9 mouse cellular contexts compared by ENCODE assay signal in genomic region chr2:153710701-153711330, GRCm38 (mm10). TPM values are rescaled to one million over a fixed set of nuclear protein-coding genes. Genes with fewer than 3 reads are reported as not detected.
DNase-seq lines count a peak whose midpoint lies in the region; ATAC-seq and TF ChIP-seq lines count a peak whose summit lies in the region.
"Had no signal": no experiment of that assay in that cellular context is flagged by ENCODE, and none has a peak within 500 bp of the region (broad histone marks: within the 10 kb centered on the region; RNA-seq: fewer than 3 reads in every experiment).

No protein-coding gene starts in this region.

- no peak overlapping the region for H3K4me2 ChIP-seq in intestine, embryonic 15.5 days (replicated peaks)
- H3K4me2 ChIP-seq in intestine, embryonic 16.5 days (ENCODE audit: low read depth, low read length), result no peak overlapping the region
- no peak overlapping the region for H3K4me2 ChIP-seq in embryonic facial prominence, embryonic 14.5 days (ENCODE audit: low read depth, low read length)

- WGBS in intestine, embryonic 15.5 days, result 45% methylated on average over 8 of the region's 8 CpGs
- 42% methylated on average over 8 of the region's 8 CpGs for WGBS in intestine, embryonic 16.5 days
- WGBS in embryonic facial prominence, embryonic 14.5 days, result 47% methylated on average over 8 of the region's 8 CpGs

- no peaks in the 10 kb centered on the region for H3K79me3 ChIP-seq in C2C12 (ENCODE audit: low read depth)

- ATAC-seq in intestine, embryonic 15.5 days, result 0 out of 2 replicates have a peak, but pooled peaks have one; percentile 49
- ATAC-seq in intestine, embryonic 16.5 days, result no peak
- ATAC-seq in embryonic facial prominence, embryonic 14.5 days (ENCODE audit: low read depth), result peak; percentile 48; the same call in 1 of the 2 replicates

- H3K9ac ChIP-seq in intestine, embryonic 15.5 days, result no peak overlapping the region
- H3K9ac ChIP-seq in intestine, embryonic 16.5 days (ENCODE audit: low read depth, low read length), result no peak overlapping the region
- no peak overlapping the region for H3K9ac ChIP-seq in embryonic facial prominence, embryonic 14.5 days (ENCODE audit: low read depth, low read length)

- intact Hi-C loops in left cerebral cortex, postnatal 36 days (cut with DNase I), result loop anchor here (10.0 kb wide), 2 partner anchors 64 to 134 kb away; partner anchors contain the start of gene Efcab8

- DNase-seq in MN1 (ENCODE audit: low spot score), result peak; percentile 17
- DNase-seq in embryonic facial prominence, embryonic 14.5 days (ENCODE audit: low spot score), result peak; percentile 61
- peak; percentile 37 to 43 for DNase-seq in kidney, postnatal 4 days
- DNase-seq in skeletal muscle tissue, adult 2 months (ENCODE audit: low read depth, low spot score), result peak; percentile 2
- DNase-seq in left cerebral cortex, postnatal 36 days (ENCODE audit: low spot score in 2 of 2), result no peak

- H3K9me3 ChIP-seq in intestine, embryonic 15.5 days, result no peaks in the 10 kb centered on the region
- no peaks in the 10 kb centered on the region for H3K9me3 ChIP-seq in intestine, embryonic 16.5 days (ENCODE audit: control insufficient read depth, low read length)
- H3K9me3 ChIP-seq in embryonic facial prominence, embryonic 14.5 days (ENCODE audit: control insufficient read depth, low read length), result no peaks in the 10 kb centered on the region

- no peaks in the 10 kb centered on the region for H3K36me3 ChIP-seq in intestine, embryonic 15.5 days
- no peaks in the 10 kb centered on the region for H3K36me3 ChIP-seq in intestine, embryonic 16.5 days (ENCODE audit: control insufficient read depth, insufficient read depth, low read length)
- no peaks in the 10 kb centered on the region for H3K36me3 ChIP-seq in C2C12 (ENCODE audit: control insufficient read depth, insufficient read depth)
- H3K36me3 ChIP-seq in embryonic facial prominence, embryonic 14.5 days (ENCODE audit: control insufficient read depth, insufficient read depth, low read length), result no peaks in the 10 kb centered on the region

- no peaks in the 10 kb centered on the region for H3K79me2 ChIP-seq in C2C12 (ENCODE audit: control insufficient read depth, insufficient read depth)

- no peaks in the 10 kb centered on the region for H3K4me1 ChIP-seq in intestine, embryonic 15.5 days (replicated peaks)
- H3K4me1 ChIP-seq in intestine, embryonic 16.5 days (ENCODE audit: control insufficient read depth, insufficient read depth, low read length), result no peaks in the 10 kb centered on the region
- H3K4me1 ChIP-seq in embryonic facial prominence, embryonic 14.5 days (ENCODE audit: control insufficient read depth, insufficient read depth, low read length), result peaks cover 8% of the 10 kb centered on the region; the same call in 1 of the 2 replicates

- H3ac ChIP-seq in C2C12 (ENCODE audit: control insufficient read depth, insufficient read length, low read depth), result no peak overlapping the region

- no peaks in the 10 kb centered on the region for H3K27me3 ChIP-seq in intestine, embryonic 15.5 days (replicated peaks)
- H3K27me3 ChIP-seq in intestine, embryonic 16.5 days (replicated peaks; ENCODE audit: control insufficient read depth, insufficient read depth, low read length), result no peaks in the 10 kb centered on the region
- H3K27me3 ChIP-seq in C2C12 (ENCODE audit: control insufficient read depth, insufficient read depth, insufficient read length), result no peaks in the 10 kb centered on the region
- no peaks in the 10 kb centered on the region for H3K27me3 ChIP-seq in embryonic facial prominence, embryonic 14.5 days (replicated peaks; ENCODE audit: control insufficient read depth, insufficient read depth, low read length)

- no peak overlapping the region for H3K27ac ChIP-seq in intestine, embryonic 15.5 days
- H3K27ac ChIP-seq in intestine, embryonic 16.5 days (ENCODE audit: low read length), result no peak overlapping the region
- no peak overlapping the region for H3K27ac ChIP-seq in embryonic facial prominence, embryonic 14.5 days (replicated peaks; ENCODE audit: low read depth, low read length)

- TF ChIP-seq CTCF in C2C12 (IDR thresholded peaks at IDR 0.05; ENCODE audit: control insufficient read depth, insufficient read depth, insufficient read length), result peak; percentile 19

- H3K4me3 ChIP-seq in intestine, embryonic 15.5 days (replicated peaks), result no peak overlapping the region
- no peak overlapping the region for H3K4me3 ChIP-seq in intestine, embryonic 16.5 days (ENCODE audit: low read length)
- H3K4me3 ChIP-seq in C2C12 (ENCODE audit: insufficient read depth, poor library complexity, severe bottlenecking), result no peak overlapping the region
- no peak overlapping the region for H3K4me3 ChIP-seq in embryonic facial prominence, embryonic 14.5 days (ENCODE audit: low read depth, low read length)

TF ChIP-seq in C2C12, 6 proteins besides CTCF, POLR2A, EP300 and RAD21:
- no peak for TF ChIP-seq CEBPB (IDR thresholded peaks at IDR 0.05; ENCODE audit: low read depth)
- no peak for TF ChIP-seq MYOD1 (IDR thresholded peaks at IDR 0.05; ENCODE audit: control insufficient read depth, insufficient read length, low read depth)
- no peak for TF ChIP-seq USF1 (IDR thresholded peaks at IDR 0.05; ENCODE audit: low read depth)
- no peak for TF ChIP-seq MYOG (IDR thresholded peaks at IDR 0.05; ENCODE audit: control insufficient read depth, extremely low read depth, insufficient read length)
- no peak for TF ChIP-seq FOSL1 (IDR thresholded peaks at IDR 0.05; ENCODE audit: insufficient read depth, low read length, poor library complexity, severe bottlenecking)
- no peak for TF ChIP-seq MAX (IDR thresholded peaks at IDR 0.05)

RNA-seq across cellular contexts. Expression of gene Dnmt3c, which starts 14.4 kb away (rescaled TPM):
- polyA plus RNA-seq in intestine, embryonic 15.5 days (2015; fragmentation: Nextera tagmentation; extraction: Ambion mirVana), result 0.09 TPM in 1 of 2 replicates, not detected in the other
- not detected in 2 replicates for polyA plus RNA-seq in intestine, embryonic 16.5 days (2015; fragmentation: Nextera tagmentation; extraction: Ambion mirVana)
- not detected for polyA plus RNA-seq in C2C12 (2012; fragmentation: generic; extraction: Trizol)
- not detected in 2 replicates for polyA plus RNA-seq in embryonic facial prominence, embryonic 14.5 days (2014; fragmentation: Nextera tagmentation; extraction: Ambion mirVana)
- total RNA-seq in left cerebral cortex, postnatal 36 days (2021), result not detected
- polyA plus RNA-seq: neural tube, embryonic 14.5 days had no signal

RNA-seq across cellular contexts. Expression of gene Mapre1, which starts 30.3 kb away (rescaled TPM):
- polyA plus RNA-seq in intestine, embryonic 15.5 days (2015; fragmentation: Nextera tagmentation; extraction: Ambion mirVana), result 216 and 268 TPM in 2 replicates
- 200 and 227 TPM in 2 replicates for polyA plus RNA-seq in intestine, embryonic 16.5 days (2015; fragmentation: Nextera tagmentation; extraction: Ambion mirVana)
- polyA plus RNA-seq in C2C12 (2012; fragmentation: generic; extraction: Trizol), result 62.0 TPM
- polyA plus RNA-seq in embryonic facial prominence, embryonic 14.5 days (2014; fragmentation: Nextera tagmentation; extraction: Ambion mirVana), result 228 and 238 TPM in 2 replicates
- 10 to 100 TPM; 75.0 to 88.2 TPM for total RNA-seq in left cerebral cortex, postnatal 36 days (2021)

Comparison
In these comparisons a context has a peak if more than half of its experiments do, and no peak if none do; other contexts are left out.
1. DNase-seq: peak in MN1 (single experiment), embryonic facial prominence, embryonic 14.5 days (single experiment), kidney, postnatal 4 days (2 of 2) and skeletal muscle tissue, adult 2 months (single experiment); none in left cerebral cortex, postnatal 36 days (0 of 2).